Mouse (Mus musculus): Measurements from ENCODE around the gene Fbxl16. TPM values are rescaled to one million over a fixed set of nuclear protein-coding genes. Genes with fewer than 3 reads are reported as not detected.
A peak's percentile ranks its signal among the peaks of the same experiment; 100 is the strongest.

The Fbxl16 gene
- polyA plus RNA-seq, 1 experiment, result 0.15 TPM

DNA sequence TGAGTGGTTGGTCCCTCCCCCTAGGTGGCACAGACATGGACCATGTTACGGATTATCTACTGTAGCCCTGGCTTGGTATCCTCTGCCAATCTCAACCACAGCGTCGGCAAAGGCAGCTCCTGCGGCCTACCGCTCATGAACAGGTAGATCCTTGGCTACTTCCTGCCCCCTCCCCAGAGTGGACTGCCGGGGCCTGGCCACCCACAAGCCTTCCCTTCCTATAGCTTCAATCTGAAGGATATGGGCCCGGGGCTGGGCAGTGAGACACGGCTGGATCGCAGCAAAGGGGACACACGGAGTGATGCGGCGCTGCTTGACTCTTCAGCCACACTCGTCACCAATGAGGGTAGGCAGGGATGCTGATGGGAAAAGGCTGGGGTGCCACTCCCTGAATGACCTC, 18.1 kb downstream of the Fbxl16 start:
- H3K4me3 ChIP-seq (replicated peaks), result peak overlapping the region; percentile 55
- H3K9me3 ChIP-seq, result no peaks in the 10 kb centered on the region
- peaks cover 66% of the 10 kb centered on the region for H3K36me3 ChIP-seq (replicated peaks; ENCODE audit: low read length)
- peaks cover 90% of the 10 kb centered on the region for H3K4me1 ChIP-seq
- no peak for TF ChIP-seq GATA1 (IDR thresholded peaks at IDR 0.05; ENCODE audit: borderline replicate concordance, low read length)
- no peak for TF ChIP-seq FLI1 (IDR thresholded peaks at IDR 0.05; ENCODE audit: low read length)
- peaks cover 3% of the 10 kb centered on the region for H3K27me3 ChIP-seq (replicated peaks)

DNA sequence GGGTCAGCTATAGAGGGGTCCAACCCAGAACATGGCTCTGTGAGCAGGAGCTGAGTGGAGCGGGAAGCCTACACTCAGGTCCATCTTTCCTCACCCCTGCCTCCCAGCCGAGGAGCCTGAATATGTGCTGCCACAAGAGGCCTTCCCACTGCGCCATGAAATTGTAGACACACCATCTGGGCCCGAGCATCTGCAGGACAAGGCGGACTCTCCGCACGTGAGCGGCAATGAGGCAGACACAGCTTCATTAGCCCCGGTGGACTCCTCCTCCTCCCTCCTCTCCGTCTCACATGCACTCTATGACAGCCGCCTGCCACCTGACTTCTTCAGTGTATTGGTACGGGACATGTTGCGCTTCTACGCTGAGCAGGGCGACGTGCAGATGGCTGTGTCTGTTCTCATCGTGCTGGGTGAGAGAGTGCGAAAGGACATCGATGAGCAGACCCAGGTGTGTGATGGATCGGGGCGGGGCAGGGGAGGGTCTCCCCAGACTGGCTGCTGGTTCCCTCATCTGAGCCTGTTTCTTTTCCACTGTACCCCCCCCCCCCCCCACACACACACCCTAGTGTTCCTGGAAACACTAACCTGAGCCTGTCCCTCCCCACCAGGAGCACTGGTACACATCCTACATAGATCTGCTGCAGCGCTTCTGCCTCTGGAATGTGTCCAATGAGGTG, 18.8 kb downstream of the Fbxl16 start:
- Histone ChIP-seq H3K36me3 (replicated peaks; ENCODE audit: low read length) (peaks cover 67% of the 10 kb centered on the region), H3K4me1 (peaks cover 89% of the 10 kb centered on the region)

DNA sequence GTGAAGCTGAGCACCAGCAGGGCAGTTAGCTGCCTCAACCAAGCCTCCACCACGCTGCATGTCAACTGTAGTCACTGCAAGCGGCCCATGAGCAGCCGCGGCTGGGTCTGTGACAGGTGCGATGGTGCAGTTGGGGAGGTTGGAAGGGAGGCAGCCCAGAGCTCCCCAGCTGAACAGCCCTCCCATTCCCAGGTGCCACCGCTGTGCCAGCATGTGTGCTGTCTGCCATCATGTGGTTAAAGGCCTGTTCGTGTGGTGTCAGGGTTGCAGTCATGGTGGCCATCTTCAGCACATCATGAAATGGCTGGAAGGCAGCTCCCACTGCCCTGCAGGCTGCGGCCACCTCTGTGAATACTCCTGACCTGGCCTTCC, 19.3 kb downstream of the Fbxl16 start:
- H3K4me3 ChIP-seq (replicated peaks), result peak overlapping the region; percentile 93
- TF ChIP-seq FLI1 (IDR thresholded peaks at IDR 0.05; ENCODE audit: low read length) (no peak), GATA1 (IDR thresholded peaks at IDR 0.05; ENCODE audit: borderline replicate concordance, low read length) (no peak)
- peaks cover 86% of the 10 kb centered on the region for H3K4me1 ChIP-seq
- H3K27me3 ChIP-seq (replicated peaks), result no peaks in the 10 kb centered on the region
- no peaks in the 10 kb centered on the region for H3K9me3 ChIP-seq
- H3K36me3 ChIP-seq (replicated peaks; ENCODE audit: low read length), result peaks cover 67% of the 10 kb centered on the region

More for the DNA sequence above, 18.8 kb downstream of the Fbxl16 start:
- Histone ChIP-seq H3K4me3 (replicated peaks) (peak overlapping the region; percentile 93), H3K27me3 (replicated peaks) (no peaks in the 10 kb centered on the region), H3K9me3 (no peaks in the 10 kb centered on the region)
- TF ChIP-seq FLI1 (IDR thresholded peaks at IDR 0.05; ENCODE audit: low read length) (no peak), GATA1 (IDR thresholded peaks at IDR 0.05; ENCODE audit: borderline replicate concordance, low read length) (no peak)

DNA sequence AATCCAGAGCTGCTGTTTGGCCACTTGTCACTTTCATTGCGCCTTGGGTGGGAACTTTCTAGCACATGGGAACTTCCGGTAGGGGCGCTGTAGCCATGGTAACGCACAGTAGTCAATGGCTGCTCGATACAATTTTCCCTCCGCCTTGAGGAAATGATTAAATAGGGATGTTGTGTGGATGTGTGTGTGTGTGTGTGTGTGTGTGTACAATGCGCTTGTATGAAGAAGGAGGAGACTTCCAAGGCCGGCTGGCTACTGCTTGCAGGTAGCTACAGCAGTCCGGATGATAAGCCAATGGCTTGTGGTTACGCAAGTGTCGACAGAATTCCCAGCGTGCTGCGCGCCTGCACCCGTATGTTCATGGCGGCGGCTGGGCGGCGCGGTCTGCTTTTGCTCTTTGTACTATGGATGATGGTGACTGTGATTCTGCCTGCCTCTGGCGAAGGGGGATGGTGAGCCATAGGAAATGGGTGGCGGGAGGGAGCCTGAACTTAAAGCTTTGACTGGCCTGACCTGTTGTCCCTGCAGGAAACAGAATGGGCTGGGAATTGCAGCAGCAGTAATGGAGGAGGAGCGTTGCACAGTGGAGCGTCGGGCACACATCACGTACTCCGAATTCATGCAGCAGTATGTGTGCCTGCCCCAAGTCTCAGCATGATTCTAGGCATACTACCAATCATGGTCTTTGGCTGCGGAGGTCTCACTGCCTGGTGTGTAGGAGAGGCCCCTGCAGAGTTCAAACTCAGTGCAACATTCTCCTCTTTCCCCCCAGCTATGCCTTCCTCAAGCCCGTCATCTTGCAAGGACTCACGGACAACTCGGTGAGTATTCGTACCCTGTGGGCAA, 20.1 kb downstream of the Fbxl16 start, which contains the start of gene Jmjd8:
Gene Jmjd8, plus strand, starts transcription at position 156 of the 846 bp plus-strand sequence.
- Histone ChIP-seq H3K9me3 (no peaks in the 10 kb centered on the region), H3K36me3 (replicated peaks; ENCODE audit: low read length) (peaks cover 67% of the 10 kb centered on the region), H3K27me3 (replicated peaks) (no peaks in the 10 kb centered on the region), H3K4me1 (peaks cover 88% of the 10 kb centered on the region), H3K4me3 (replicated peaks) (peak within 1 kb of the TSS; percentile 93)
- TF ChIP-seq FLI1 (IDR thresholded peaks at IDR 0.05; ENCODE audit: low read length) (no peak), GATA1 (IDR thresholded peaks at IDR 0.05; ENCODE audit: borderline replicate concordance, low read length) (no peak)

DNA sequence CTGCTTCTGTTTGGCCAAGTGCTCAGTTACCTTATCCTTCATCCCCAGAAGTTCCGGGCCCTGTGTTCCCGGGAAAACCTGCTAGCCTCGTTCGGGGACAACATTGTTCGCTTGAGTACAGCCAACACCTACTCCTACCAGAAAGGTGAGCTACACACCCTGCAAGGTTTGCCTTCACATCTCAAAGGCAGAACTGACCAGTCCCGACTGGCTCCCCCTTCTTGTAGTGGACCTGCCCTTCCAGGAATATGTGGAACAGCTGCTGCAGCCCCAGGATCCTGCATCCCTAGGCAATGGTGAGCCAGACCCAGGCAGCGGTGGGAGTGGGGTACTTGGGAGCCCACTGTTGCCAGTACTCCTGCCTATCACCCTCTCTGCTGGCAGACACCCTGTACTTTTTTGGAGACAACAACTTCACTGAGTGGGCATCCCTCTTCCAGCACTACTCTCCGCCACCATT, 20.7 kb downstream of the Fbxl16 start:
- Histone ChIP-seq H3K36me3 (replicated peaks; ENCODE audit: low read length) (peaks cover 69% of the 10 kb centered on the region), H3K27me3 (replicated peaks) (no peaks in the 10 kb centered on the region), H3K9me3 (no peaks in the 10 kb centered on the region), H3K4me3 (replicated peaks) (peak overlapping the region; percentile 93), H3K4me1 (peaks cover 88% of the 10 kb centered on the region)
- no peak for TF ChIP-seq GATA1 (IDR thresholded peaks at IDR 0.05; ENCODE audit: borderline replicate concordance, low read length)
- TF ChIP-seq FLI1 (IDR thresholded peaks at IDR 0.05; ENCODE audit: low read length), result no peak

DNA sequence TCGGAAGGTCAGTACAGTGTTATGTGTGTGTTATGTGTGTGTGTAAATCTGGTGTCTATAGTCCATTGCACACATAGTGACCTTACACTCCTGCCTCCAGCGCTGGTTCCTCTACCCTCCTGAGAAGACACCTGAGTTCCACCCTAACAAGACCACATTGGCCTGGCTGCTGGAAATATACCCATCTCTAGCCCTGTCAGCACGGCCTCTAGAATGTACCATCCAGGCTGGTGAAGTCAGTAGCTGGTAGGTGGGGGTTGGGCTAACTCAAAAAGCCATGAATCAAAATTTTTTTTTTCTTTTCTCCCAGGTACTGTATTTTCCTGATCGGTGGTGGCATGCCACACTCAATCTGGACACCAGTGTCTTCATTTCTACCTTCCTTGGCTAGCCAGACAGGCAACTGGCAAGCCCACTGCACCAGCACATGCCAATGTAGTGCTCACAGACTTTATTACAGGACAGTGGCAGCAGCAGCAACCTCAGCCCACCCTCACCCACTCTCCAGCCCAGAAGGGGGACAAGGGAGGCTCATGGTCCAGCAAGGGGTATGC, 21.4 kb downstream of the Fbxl16 start:
- Histone ChIP-seq H3K4me1 (peaks cover 88% of the 10 kb centered on the region), H3K9me3 (no peaks in the 10 kb centered on the region), H3K36me3 (replicated peaks; ENCODE audit: low read length) (peaks cover 72% of the 10 kb centered on the region), H3K4me3 (replicated peaks) (peak overlapping the region; percentile 44), H3K27me3 (replicated peaks) (no peaks in the 10 kb centered on the region)
- TF ChIP-seq GATA1 (IDR thresholded peaks at IDR 0.05; ENCODE audit: borderline replicate concordance, low read length) (no peak), FLI1 (IDR thresholded peaks at IDR 0.05; ENCODE audit: low read length) (no peak)

DNA sequence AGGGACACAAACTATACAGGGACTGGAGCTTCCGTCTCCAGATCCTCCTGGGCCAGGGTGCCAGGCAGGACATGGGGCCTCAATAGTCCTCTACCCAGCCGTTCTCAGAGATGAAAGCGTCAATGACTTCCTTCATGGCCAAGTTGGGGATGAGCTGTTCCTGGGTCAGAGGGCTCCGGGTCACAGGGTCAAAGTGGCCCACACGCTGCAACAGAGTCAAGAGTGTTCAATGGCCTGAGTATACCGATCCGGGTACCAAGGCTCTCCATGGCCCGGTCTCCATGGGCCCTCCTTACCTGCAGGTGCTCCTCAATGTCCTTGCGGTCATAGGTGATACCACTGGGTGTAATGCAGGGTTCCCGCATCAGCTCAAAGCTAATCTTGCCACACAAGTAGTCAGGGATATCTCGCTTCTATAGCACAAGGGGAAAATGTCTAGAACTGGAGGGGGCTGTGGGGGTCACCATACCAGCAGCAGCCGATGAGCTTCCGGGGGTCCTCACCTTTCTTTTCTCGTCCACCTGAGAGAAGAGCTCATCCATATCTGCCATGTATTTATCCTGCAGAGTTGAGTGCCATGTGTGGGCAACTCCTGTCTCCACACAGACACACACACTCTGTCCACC, 22.0 kb downstream of the Fbxl16 start:
- Histone ChIP-seq H3K9me3 (no peaks in the 10 kb centered on the region), H3K4me1 (peaks cover 88% of the 10 kb centered on the region), H3K36me3 (replicated peaks; ENCODE audit: low read length) (peaks cover 72% of the 10 kb centered on the region), H3K4me3 (replicated peaks) (peak overlapping the region; percentile 97), H3K27me3 (replicated peaks) (no peaks in the 10 kb centered on the region)
- no peak for TF ChIP-seq FLI1 (IDR thresholded peaks at IDR 0.05; ENCODE audit: low read length)
- TF ChIP-seq GATA1 (IDR thresholded peaks at IDR 0.05; ENCODE audit: borderline replicate concordance, low read length), result no peak

DNA sequence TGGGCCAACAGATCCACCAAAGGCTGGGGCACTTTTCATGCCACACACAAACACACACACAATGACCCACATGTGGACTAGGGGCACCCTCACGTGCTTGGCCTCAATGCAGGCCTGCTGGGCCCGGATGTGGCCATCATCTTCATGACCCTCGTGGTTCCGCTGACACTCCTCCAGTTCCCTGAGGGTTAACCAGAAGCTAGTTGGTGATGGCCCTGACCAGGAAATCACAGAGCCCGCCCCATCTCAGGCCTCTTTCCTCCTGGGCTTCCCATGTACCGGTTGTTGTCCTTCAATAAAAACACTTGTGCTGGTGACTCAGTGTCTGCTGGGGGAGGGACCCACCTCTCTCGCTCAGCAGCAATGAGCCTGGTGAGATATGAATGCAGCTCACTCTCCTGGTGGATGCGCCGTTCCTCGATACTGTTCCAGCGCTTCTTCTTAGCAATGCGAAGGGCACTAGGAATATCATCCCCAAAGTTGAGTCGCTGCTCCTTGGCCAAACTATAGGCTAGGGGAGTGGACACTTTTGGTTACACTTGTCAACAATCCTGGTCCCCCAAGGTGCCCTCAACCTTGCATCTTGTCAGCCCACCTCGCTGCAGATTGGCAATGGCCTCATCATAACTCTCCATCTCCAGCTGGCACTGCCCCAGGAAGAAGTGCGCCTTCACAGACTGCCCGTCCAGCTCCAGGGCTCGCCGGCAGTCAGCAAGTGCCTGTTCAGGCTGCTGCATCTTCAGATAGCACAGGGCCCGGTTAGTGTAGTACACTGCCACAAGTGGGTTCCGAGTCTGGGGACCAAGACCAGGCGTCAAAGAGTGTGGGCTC, 22.8 kb downstream of the Fbxl16 start:
- H3K9me3 ChIP-seq, result no peaks in the 10 kb centered on the region
- TF ChIP-seq GATA1 (IDR thresholded peaks at IDR 0.05; ENCODE audit: borderline replicate concordance, low read length) (no peak), FLI1 (IDR thresholded peaks at IDR 0.05; ENCODE audit: low read length) (no peak)
- peaks cover 72% of the 10 kb centered on the region for H3K36me3 ChIP-seq (replicated peaks; ENCODE audit: low read length)

More for the DNA sequence above, 22.8 kb downstream of the Fbxl16 start:
- H3K4me1 ChIP-seq, result peaks cover 88% of the 10 kb centered on the region
- no peaks in the 10 kb centered on the region for H3K27me3 ChIP-seq (replicated peaks)
- H3K4me3 ChIP-seq (replicated peaks), result peak overlapping the region; percentile 97
